Mouse (Mus musculus): ENCODE measurements around the gene 2210016F16Rik.
A peak's percentile ranks its signal among the peaks of the same experiment; 100 is the strongest.
"Not testable (repeated sequence)": the region's sequence is repeated elsewhere in the genome, so short reads cannot be mapped to it uniquely, and the experiment has no call there.

The 2210016F16Rik gene

DNA sequence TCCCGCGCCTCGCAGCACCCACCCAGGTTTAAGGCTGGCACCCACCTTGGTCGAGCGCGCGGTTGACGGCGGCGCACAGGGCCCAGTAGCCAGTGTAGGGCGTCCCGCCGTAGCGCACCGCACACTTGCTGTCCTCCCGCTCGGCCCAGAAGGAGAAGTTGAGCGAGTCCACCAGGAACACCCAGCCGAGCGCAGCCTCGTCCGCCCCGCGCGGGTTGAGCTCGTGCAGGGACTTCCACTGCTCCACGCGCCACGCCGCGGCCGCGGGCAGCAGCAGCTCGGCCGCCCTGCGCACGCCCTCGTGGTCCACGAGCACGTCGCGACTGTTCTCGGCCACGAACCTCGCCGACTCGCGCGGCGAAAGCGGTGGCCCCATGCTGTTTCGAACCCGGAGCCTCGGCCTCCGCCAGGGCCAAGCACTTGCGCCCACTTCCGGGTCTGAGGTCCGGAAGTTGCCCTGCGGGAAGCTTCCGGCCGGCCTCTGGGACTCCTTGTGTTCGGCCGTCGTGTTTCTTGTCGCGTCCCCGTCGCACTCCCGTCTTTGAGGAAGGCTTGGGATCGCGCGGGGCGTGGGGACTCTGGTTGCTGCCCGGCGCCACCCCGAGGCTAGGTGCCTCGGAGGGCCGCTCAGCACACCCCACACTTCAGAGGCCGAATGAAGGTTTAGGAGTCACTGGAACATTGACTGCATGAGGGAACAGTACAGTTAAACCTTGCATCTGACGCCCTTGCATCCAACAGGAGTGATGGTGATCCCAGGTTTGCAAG is at the start of gene 2210016F16Rik:
2210016F16Rik (minus strand) TSS at position 447 of the 768 bp plus-strand sequence.
- no peak for DNase-seq (ENCODE audit: extremely low spot score, low read depth, low spot score)

DNA sequence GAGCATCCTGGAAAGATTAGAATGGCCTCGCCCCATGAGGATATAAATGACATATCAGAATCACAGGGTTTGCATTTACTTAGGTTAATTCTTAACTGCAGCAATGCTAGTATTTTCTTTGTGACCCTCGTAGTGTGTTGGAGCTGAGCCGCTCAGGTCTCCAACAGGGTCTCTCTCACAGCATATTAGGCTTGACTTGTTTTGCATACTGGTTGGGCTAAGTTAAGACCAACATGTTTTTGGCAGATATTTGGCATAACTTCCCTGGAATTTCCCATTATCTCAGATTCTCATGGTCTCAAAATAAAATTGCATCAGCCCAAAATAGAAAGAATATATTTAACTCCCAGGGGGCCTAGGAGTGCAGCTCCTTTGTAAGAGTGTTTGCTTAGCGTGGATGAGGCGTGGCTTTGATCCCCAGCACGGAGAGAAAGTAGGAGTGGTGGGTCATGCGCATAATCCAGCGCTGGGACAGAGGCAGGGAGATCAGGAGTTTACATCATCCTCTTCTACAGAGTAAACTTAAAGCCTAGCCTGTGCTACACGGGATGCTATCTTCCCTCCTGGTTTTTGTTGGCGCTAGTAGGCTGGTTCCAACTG is 38.1 kb upstream of the 2210016F16Rik start:
- no peak for DNase-seq (ENCODE audit: extremely low spot score, low read depth, low spot score)

GRCm38 (mm10) chr13:58422242-58422641 is 37.2 kb upstream of the 2210016F16Rik start:
- no peak for DNase-seq (ENCODE audit: extremely low spot score, low read depth, low spot score)

- no peak for DNase-seq (ENCODE audit: extremely low spot score, low read depth, low spot score)
Measured at GRCm38 (mm10) chr13:58421026-58421425, 36.0 kb upstream of the 2210016F16Rik start.

DNA sequence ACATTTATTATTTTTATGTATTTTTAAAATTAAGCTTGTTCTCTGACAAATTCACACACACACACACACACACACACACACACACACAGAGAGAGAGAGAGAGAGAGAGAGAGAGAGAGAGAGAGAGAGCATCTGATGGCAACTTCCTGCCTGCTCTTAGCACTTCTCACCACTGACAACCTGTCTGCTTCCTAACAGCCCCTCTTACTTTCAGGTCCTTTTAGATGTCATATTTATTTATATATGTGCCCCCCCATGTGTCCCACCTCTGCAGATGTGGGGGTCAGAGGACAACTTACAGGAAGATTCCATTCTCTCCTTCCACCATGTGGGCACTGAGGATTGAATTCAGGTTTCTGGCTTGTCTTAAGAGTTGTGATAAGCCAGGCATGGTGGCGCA is 34.2 kb upstream of the 2210016F16Rik start:
- no peak for DNase-seq (ENCODE audit: extremely low spot score, low read depth, low spot score)

DNA sequence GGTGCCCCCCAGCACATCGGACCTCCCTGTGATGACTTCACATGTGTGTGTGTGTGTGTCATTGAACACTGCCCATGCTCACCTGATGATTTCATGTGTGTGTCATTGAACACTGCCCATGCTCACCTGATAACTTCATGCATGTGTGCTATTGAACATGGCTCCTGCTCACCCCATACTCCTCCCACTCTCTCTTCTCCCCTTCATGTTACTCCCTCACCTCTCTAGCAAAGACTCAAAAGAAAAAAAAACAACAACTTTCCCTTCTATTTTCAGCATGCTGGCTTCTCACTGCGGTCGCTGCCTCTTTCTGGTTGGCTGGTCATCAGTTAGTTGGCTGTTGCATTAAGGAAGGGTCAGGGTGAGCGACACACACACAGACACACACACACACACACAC is 33.6 kb upstream of the 2210016F16Rik start:
- DNase-seq (ENCODE audit: extremely low spot score, low read depth, low spot score) = no peak

DNA sequence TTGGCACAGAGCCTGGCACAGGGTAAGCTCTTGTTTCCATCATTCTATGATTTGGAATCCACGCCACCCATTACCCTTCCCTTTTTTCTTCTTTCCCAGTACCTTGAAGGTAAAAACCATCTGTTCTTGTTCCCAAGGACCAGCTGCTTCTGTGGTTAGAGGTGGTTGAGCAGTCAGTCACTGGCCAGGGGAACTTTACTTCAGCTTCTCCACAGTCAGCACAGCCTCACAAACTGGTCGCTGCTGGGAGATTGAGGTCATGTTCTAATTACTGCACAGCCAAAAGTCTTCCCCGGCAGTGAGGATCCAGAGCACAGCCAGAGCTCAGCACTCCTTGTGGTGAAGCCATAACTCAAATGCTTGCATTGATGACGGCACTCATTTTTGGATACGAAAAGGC is 30.8 kb upstream of the 2210016F16Rik start:
- no peak for DNase-seq (ENCODE audit: extremely low spot score, low read depth, low spot score)

DNA sequence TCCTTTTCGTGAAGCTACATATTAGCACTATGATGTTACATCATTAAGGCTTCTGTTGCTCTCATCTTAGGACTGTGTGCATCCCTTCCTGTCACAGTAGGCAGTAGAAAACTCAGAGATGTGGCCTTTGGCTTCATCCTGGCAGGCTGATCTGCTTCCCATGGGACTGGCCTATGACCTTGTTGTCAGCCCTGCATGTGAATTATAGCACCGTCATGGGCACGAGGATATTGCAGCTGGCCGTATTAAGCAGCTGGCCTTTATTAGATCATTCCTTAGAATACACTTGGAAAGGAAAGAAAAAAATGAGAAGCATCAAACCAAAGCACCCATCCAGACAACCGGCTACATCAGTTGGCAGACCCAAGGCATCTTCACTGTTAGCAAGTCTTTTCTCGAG is 30.3 kb upstream of the 2210016F16Rik start:
- DNase-seq (ENCODE audit: extremely low spot score, low read depth, low spot score) = no peak

DNA sequence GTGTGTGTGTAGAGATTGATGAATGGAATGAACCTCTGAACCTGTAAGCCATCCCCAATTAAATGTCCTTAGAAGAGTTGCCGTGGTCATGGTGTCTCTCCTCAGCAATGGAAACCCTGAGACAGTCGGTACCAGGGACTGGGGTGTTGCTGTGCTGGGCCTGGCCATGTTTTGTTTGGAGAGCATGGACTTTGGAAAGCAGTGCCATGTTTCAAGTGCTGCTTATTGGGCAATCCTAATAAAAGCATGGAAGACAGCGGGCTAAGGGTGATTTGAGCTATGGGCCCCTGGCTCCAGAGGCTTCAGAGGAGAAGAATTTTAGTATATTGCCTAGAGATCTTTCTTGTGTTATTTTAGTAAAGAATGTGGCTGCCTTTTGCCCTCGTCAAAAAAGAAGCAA is 26.0 kb upstream of the 2210016F16Rik start:
- no peak for DNase-seq (ENCODE audit: extremely low spot score, low read depth, low spot score)

GRCm38 (mm10) chr13:58403243-58403642 is 18.2 kb upstream of the 2210016F16Rik start, which contains the start of gene Hnrnpk:
Gene Hnrnpk, minus strand, starts transcription at chr13:58403343.
- not testable (repeated sequence) for DNase-seq (ENCODE audit: extremely low spot score, low read depth, low spot score)

GRCm38 (mm10) chr13:58402744-58403110 is 17.7 kb upstream of the 2210016F16Rik start:
- DNase-seq (ENCODE audit: extremely low spot score, low read depth, low spot score) = no peak

- DNase-seq (ENCODE audit: extremely low spot score, low read depth, low spot score) = peak; percentile 99
Measured at GRCm38 (mm10) chr13:58402003-58402743, 17.1 kb upstream of the 2210016F16Rik start, which contains the start of gene Rmi1. Gene Rmi1, plus strand, starts transcription at chr13:58402248.

DNA sequence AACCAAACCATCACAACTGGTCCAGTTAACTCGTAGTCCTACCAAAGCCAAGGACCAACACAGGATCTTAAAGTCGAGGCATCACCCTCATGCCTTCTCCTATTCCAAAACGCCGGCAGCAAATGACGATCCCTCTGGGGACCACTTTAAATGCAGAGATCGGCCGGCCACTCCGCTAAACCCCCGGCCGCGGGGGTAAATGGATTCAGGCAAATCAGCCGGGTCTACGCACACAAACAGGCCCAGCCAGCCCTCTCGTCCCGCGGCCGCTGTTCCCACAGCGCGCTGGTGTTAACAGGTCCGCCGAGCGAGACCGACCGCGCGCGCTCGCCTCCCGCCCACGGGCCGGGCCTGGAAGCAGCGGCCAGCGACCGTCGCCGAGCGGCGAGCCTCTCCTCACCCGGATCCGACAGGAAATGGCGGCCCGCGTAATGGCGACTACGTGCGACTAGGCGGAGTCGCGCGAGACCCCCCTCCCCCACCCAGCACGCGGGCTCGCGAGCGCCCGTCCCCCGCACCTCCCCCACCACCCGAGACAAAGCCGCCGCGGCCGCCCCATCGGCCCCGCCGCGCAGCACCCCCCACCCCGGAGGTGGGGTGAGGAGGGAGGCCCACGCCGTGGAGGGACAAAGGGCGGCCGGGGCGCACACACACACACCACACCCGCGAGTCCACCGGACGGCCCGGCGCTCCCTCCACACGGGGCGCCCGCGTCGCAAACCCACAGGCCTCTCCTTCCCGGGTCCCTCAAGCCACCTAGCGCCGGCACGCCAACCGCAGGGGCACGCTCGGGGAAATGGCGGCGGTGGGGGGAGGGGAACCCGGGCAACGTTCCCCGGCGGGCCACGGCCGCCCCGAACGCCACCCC is 16.3 kb upstream of the 2210016F16Rik start:
- DNase-seq (ENCODE audit: extremely low spot score, low read depth, low spot score) = no peak

GRCm38 (mm10) chr13:58400576-58400975 is 15.6 kb upstream of the 2210016F16Rik start:
- DNase-seq (ENCODE audit: extremely low spot score, low read depth, low spot score) = no peak

DNA sequence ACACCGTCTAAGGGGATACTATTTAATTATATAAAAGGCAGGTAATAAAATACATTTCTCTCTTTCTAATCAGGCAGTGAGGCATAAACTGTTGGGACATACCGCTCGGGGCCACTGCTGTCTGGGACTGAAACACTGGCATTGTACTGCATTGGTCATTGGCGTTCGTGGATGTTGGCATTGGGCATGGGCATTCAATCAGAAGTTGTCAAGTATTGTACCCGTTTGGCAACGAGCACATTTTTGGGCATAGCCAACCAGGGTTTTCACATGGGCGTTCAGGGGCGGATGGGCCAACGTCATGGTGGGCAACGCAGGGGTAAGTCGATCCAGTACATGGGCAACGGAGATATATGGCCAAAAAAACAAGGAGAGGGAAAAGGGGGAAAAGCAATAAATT is 12.6 kb upstream of the 2210016F16Rik start:
- DNase-seq (ENCODE audit: extremely low spot score, low read depth, low spot score) = no peak

DNA sequence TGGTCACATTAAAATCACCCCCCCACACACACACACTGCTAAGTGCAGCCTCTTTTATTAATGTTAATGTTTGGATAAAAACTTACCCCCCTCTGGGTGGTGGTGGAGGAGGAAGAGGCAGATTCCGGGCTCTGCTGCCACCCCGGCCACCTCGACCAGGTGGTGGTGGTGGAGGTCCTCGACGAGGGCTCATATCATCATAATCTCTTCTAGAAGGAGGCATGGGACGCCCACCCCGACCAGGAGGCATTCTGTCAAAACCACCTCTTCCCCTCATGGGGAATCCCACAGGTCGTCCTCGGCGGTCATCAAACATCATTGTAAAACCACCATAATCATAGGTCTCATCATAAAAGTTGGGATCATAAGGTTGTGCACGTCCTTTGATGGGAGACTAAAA is 9.4 kb upstream of the 2210016F16Rik start:
- DNase-seq (ENCODE audit: extremely low spot score, low read depth, low spot score) = not testable (repeated sequence)

DNA sequence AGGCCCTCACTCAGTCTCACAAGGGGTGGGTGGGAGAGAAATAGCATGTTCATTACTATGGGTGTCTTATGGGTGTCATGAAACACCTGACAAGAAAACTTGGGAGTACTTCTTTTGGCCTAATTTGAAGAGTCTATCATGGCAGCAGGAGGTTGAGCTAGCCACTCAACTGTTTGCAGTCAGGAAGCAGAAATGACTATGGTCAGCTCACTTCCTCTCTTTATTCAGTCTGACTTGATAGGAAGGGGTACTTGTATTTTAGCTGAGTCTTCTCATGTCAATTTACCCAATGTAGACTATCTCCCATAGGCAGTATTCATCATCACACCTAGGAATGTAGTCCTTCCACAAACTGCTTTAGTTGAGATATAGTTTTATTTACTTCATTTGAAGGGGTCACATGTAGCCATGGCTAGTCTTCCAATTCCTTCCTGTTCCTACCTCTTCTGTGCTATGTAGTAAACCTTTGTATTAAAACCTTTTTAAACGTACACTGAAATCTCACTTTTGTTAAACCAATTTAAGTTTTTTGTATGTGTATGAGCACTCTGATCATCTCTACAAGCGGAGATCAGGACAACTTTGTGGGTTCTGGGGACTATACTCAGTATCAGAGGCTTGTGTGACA is 4.4 kb upstream of the 2210016F16Rik start:
- no peak for DNase-seq (ENCODE audit: extremely low spot score, low read depth, low spot score)

- DNase-seq (ENCODE audit: extremely low spot score, low read depth, low spot score) = no peak
Measured at GRCm38 (mm10) chr13:58388379-58388778, 3.4 kb upstream of the 2210016F16Rik start.

DNA sequence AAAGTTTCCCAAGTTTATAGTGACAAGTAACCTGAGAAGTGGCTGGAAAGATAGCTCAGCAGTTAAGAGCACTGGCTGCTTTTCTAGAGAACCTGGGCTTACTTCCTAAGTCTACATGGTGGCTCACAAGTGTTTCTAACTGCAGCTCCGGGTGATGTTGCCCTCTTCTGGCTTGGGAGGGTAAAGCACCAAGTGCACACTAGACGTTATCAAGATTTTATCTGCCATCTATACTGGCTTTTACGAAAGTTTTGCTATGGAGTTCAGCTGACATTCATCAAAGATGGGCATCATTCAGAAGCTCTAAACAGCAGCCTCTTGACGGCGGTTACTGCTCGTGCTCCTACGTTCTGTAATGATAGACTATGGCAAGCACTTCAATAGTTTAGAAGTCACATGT is 2.9 kb upstream of the 2210016F16Rik start:
- DNase-seq (ENCODE audit: extremely low spot score, low read depth, low spot score) = peak; percentile 81

DNA sequence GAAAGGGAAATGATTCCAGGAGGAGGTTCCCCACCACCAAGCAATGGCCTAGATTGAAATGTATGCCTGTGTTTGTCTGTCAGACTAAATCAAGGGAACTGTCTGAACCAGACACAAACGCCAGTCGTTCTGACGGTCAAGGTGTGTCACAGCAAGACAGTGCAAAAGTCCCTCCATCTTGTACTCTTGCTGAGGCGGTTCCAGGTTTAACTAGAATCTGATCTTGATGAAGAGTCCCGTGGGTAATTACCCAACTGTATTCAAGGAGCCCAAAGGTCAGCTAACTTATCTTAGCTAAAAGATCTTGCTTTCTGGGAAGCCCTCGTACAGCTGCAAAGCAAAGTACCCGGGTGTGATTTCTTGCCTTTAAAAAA is 509 bp upstream of the 2210016F16Rik start:
- DNase-seq (ENCODE audit: extremely low spot score, low read depth, low spot score) = no peak
